Mouse (Mus musculus) kidney, embryonic 14.5 days (tissue): ENCODE data around the gene Nr1d1. TPM values are rescaled to one million over a fixed set of nuclear protein-coding genes. Genes with fewer than 3 reads are reported as not detected.

Experiments
- ATAC-seq: fragments of 200-750 bp; cut with Nextera tagmentation; 2 replicates; pipeline ENCODE4 v1.8.0; 2017; ENCODE audit warnings: moderate number of reproducible peaks, mild to moderate bottlenecking, moderate TSS enrichment, moderate library complexity; ENCODE audit not compliant: low FRiP score, low TSS enrichment
- H3K27ac ChIP-seq: fragments of 300-500 bp; sonication (generic); 2 replicates; pipeline ENCODE4 v1.5.1; 2014; ENCODE audit warnings: low read depth, mild to moderate bottlenecking, low read length, moderate library complexity, mixed read lengths
- H3K27me3 ChIP-seq: fragments of 300-500 bp; sonication (generic); 2 replicates; pipeline ENCODE4 v1.6.1; 2014; ENCODE audit warnings: mild to moderate bottlenecking, low read length; ENCODE audit not compliant: control insufficient read depth, insufficient read depth
- H3K36me3 ChIP-seq: fragments of 300-500 bp; sonication (generic); 2 replicates; pipeline ENCODE4 v1.6.1; 2014; ENCODE audit warnings: low read length, mixed read lengths; ENCODE audit not compliant: control insufficient read depth, insufficient read depth
- H3K4me1 ChIP-seq: fragments of 300-500 bp; sonication (generic); 2 replicates; pipeline ENCODE4 v1.6.1; 2014; ENCODE audit warnings: low read length, mixed read lengths; ENCODE audit not compliant: control insufficient read depth, insufficient read depth
- H3K4me2 ChIP-seq: fragments of 300-500 bp; sonication (generic); replicated peaks from 2 replicates; pipeline ENCODE4 v1.6.1; 2014; ENCODE audit warnings: low read depth, mild to moderate bottlenecking, low read length
- H3K4me3 ChIP-seq: fragments of 300-500 bp; sonication (generic); 2 replicates; pipeline ENCODE4 v1.5.1; 2014; ENCODE audit warnings: mild to moderate bottlenecking, low read length
- H3K9ac ChIP-seq: fragments of 300-500 bp; sonication (generic); 2 replicates; pipeline ENCODE4 v1.6.1; 2014; ENCODE audit warnings: low read depth, mild to moderate bottlenecking, low read length, moderate library complexity
- H3K9me3 ChIP-seq: fragments of 300-500 bp; sonication (generic); 2 replicates; pipeline ENCODE4 v1.6.1; 2016; ENCODE audit warnings: low read length; ENCODE audit not compliant: control insufficient read depth
- WGBS: fragments of 180-500 bp; shearing (Covaris S2); extraction: QIAGEN DNeasy Blood & Tissue Kit; methylation state at CpG from one replicate; pipeline ENCODE4 v1.1.7; 2014; 5-methylcytosine and 5-hydroxymethylcytosine counted together
- polyA plus RNA-seq: library from polyadenylated mRNA; unstranded; fragments of >200 nt; fragmentation: Nextera tagmentation; extraction: Ambion mirVana; gene quantifications from 2 replicates; pipeline ENCODE4 v1.2.1, GENCODE M21; 2014

Nr1d1 gene
- polyA plus RNA-seq, 1 experiment from 2014 or later, result 2.6 TPM

GRCm38 (mm10) chr11:98789824-98790223 lies 14.7 kb upstream of the Nr1d1 start:
- WGBS, result 42% methylated on average over 5 of the region's 5 CpGs
- peaks cover 47% of the 10 kb centered on the region for H3K4me1 ChIP-seq
- no peak overlapping the region for H3K27ac ChIP-seq

GRCm38 (mm10) chr11:98789219-98789807 lies 14.2 kb upstream of the Nr1d1 start:
- Histone ChIP-seq H3K4me1 (peaks cover 50% of the 10 kb centered on the region), H3K4me3 (peak overlapping the region; percentile 50), H3K9ac (peak overlapping the region; percentile 69), H3K36me3 (no peaks in the 10 kb centered on the region; the same call in 1 of the 2 replicates), H3K4me2 (peak overlapping the region; percentile 81), H3K27me3 (no peaks in the 10 kb centered on the region), H3K9me3 (no peaks in the 10 kb centered on the region), H3K27ac (0 out of 2 replicates have a peak overlapping the region, but pooled peaks have one; percentile 59)
- ATAC-seq, result 0 out of 2 replicates have a peak, but pooled peaks have one; percentile 16
- WGBS, result under 1% methylated on average over 25 of the region's 25 CpGs

More at GRCm38 (mm10) chr11:98789824-98790223, 14.7 kb upstream of the Nr1d1 start:
- ATAC-seq, result no peak
- H3K4me2 ChIP-seq, result peak overlapping the region; percentile 81
- no peaks in the 10 kb centered on the region for H3K27me3 ChIP-seq
- 0 out of 2 replicates have a peak overlapping the region, but pooled peaks have one; percentile 69 for H3K9ac ChIP-seq
- H3K4me3 ChIP-seq, result peak overlapping the region; percentile 50
- H3K36me3 ChIP-seq, result no peaks in the 10 kb centered on the region; the same call in 1 of the 2 replicates
- no peaks in the 10 kb centered on the region for H3K9me3 ChIP-seq

GRCm38 (mm10) chr11:98788550-98789218 lies 13.6 kb upstream of the Nr1d1 start:
- Histone ChIP-seq H3K9ac (peak overlapping the region; percentile 69), H3K9me3 (no peaks in the 10 kb centered on the region), H3K4me2 (peak overlapping the region; percentile 81), H3K4me1 (peaks cover 53% of the 10 kb centered on the region), H3K27me3 (no peaks in the 10 kb centered on the region), H3K4me3 (peak overlapping the region; percentile 50), H3K27ac (peak overlapping the region; percentile 25; the same call in 1 of the 2 replicates), H3K36me3 (no peaks in the 10 kb centered on the region; the same call in 1 of the 2 replicates)
- ATAC-seq, result peak; percentile 81
- 14% methylated on average over 18 of the region's 18 CpGs for WGBS

GRCm38 (mm10) chr11:98788139-98788538 lies 13.0 kb upstream of the Nr1d1 start:
- Histone ChIP-seq H3K4me1 (peaks cover 53% of the 10 kb centered on the region), H3K27me3 (no peaks in the 10 kb centered on the region), H3K9me3 (no peaks in the 10 kb centered on the region), H3K27ac (peak overlapping the region; percentile 25; the same call in 1 of the 2 replicates), H3K36me3 (no peaks in the 10 kb centered on the region; the same call in 1 of the 2 replicates), H3K4me2 (no peak overlapping the region), H3K4me3 (no peak overlapping the region), H3K9ac (no peak overlapping the region)
- ATAC-seq, result no peak
- 95% methylated on average over 5 of the region's 5 CpGs for WGBS

- Histone ChIP-seq H3K36me3 (no peaks in the 10 kb centered on the region; the same call in 1 of the 2 replicates), H3K4me3 (no peak overlapping the region), H3K4me1 (peaks cover 53% of the 10 kb centered on the region), H3K27me3 (no peaks in the 10 kb centered on the region), H3K9me3 (no peaks in the 10 kb centered on the region), H3K4me2 (no peak overlapping the region), H3K9ac (no peak overlapping the region), H3K27ac (peak overlapping the region; percentile 95; the same call in 1 of the 2 replicates)
- ATAC-seq, result no peak
- 93% methylated on average over 1 of the region's 1 CpGs for WGBS
Measured at GRCm38 (mm10) chr11:98787691-98788090, 12.6 kb upstream of the Nr1d1 start.

- Histone ChIP-seq H3K9ac (no peak overlapping the region), H3K9me3 (no peaks in the 10 kb centered on the region), H3K4me1 (peaks cover 54% of the 10 kb centered on the region), H3K4me2 (no peak overlapping the region; the same call in 1 of the 2 replicates), H3K27me3 (no peaks in the 10 kb centered on the region), H3K4me3 (no peak overlapping the region), H3K27ac (peak overlapping the region; percentile 95; the same call in 1 of the 2 replicates), H3K36me3 (no peaks in the 10 kb centered on the region; the same call in 1 of the 2 replicates)
- no peak for ATAC-seq
- WGBS, result 22% methylated on average over 7 of the region's 7 CpGs
Measured at GRCm38 (mm10) chr11:98787229-98787628, 12.1 kb upstream of the Nr1d1 start.

GRCm38 (mm10) chr11:98786359-98787214 lies 11.5 kb upstream of the Nr1d1 start:
- Histone ChIP-seq H3K9me3 (no peaks in the 10 kb centered on the region), H3K27me3 (no peaks in the 10 kb centered on the region), H3K9ac (peak overlapping the region; percentile 47), H3K27ac (peak overlapping the region; percentile 95), H3K4me2 (peak overlapping the region; percentile 36), H3K4me3 (no peak overlapping the region; the same call in 1 of the 2 replicates), H3K36me3 (no peaks in the 10 kb centered on the region; the same call in 1 of the 2 replicates), H3K4me1 (peaks cover 57% of the 10 kb centered on the region)
- WGBS, result under 1% methylated on average over 15 of the region's 15 CpGs
- ATAC-seq, result peak; percentile 59

GRCm38 (mm10) chr11:98785772-98786281 lies 10.7 kb upstream of the Nr1d1 start:
- H3K9ac ChIP-seq, result peak overlapping the region; percentile 47; the same call in 1 of the 2 replicates
- 5% methylated on average over 12 of the region's 12 CpGs for WGBS
- H3K27ac ChIP-seq, result peak overlapping the region; percentile 95
- peak overlapping the region; percentile 36 for H3K4me2 ChIP-seq
- no peaks in the 10 kb centered on the region; the same call in 1 of the 2 replicates for H3K36me3 ChIP-seq
- no peak overlapping the region for H3K4me3 ChIP-seq
- H3K27me3 ChIP-seq, result no peaks in the 10 kb centered on the region
- peaks cover 61% of the 10 kb centered on the region for H3K4me1 ChIP-seq
- no peak for ATAC-seq
- no peaks in the 10 kb centered on the region for H3K9me3 ChIP-seq
